ENCODE assay signal across 11 mouse cellular contexts in genomic region chr9:13574913-13575312, GRCm38 (mm10).
DNase-seq lines count a peak whose midpoint lies in the region; ATAC-seq and TF ChIP-seq lines count a peak whose summit lies in the region.
"Had no signal": no experiment of that assay in that cellular context is flagged by ENCODE, and none has a peak within 500 bp of the region (broad histone marks: within the 10 kb centered on the region; RNA-seq: fewer than 3 reads in every experiment).

No protein-coding gene starts in this region.

- no peak overlapping the region for H3K4me3 ChIP-seq in lung, embryonic 14.5 days (ENCODE audit: low read depth, low read length)
- no peak overlapping the region for H3K4me3 ChIP-seq in heart, embryonic 13.5 days
- H3K4me3 ChIP-seq in kidney, postnatal 0 days (replicated peaks; ENCODE audit: low read depth, low read length) = no peak overlapping the region
- H3K4me3 ChIP-seq in olfactory bulb, adult 2 months (ENCODE audit: insufficient read depth, low read depth, low read length) = no peak overlapping the region
- H3K4me3 ChIP-seq: embryonic facial prominence, embryonic 10.5 days had no signal

- TF ChIP-seq CTCF in lung, embryonic 14.5 days (IDR thresholded peaks at IDR 0.05; ENCODE audit: low read depth) = no peak
- TF ChIP-seq CTCF in kidney, postnatal 0 days (IDR thresholded peaks at IDR 0.05; ENCODE audit: low read depth) = no peak; the same call in 1 of the 2 replicates
- no peak for TF ChIP-seq CTCF in olfactory bulb, adult 2 months (IDR thresholded peaks at IDR 0.05; ENCODE audit: insufficient read depth, low read depth, low read length)

- H3K27ac ChIP-seq in lung, embryonic 14.5 days (ENCODE audit: low read depth) = peak overlapping the region; percentile 24; the same call in 1 of the 2 replicates
- peak overlapping the region; percentile 49 for H3K27ac ChIP-seq in heart, embryonic 13.5 days (replicated peaks)
- H3K27ac ChIP-seq in kidney, postnatal 0 days = peak overlapping the region; percentile 70
- 0 out of 2 replicates have a peak overlapping the region, but pooled peaks have one; percentile 12 for H3K27ac ChIP-seq in olfactory bulb, adult 2 months (ENCODE audit: insufficient read depth, low read depth, low read length)
- H3K27ac ChIP-seq: embryonic facial prominence, embryonic 10.5 days had no signal

- H3K9ac ChIP-seq in lung, embryonic 14.5 days = no peak overlapping the region
- H3K9ac ChIP-seq in heart, embryonic 13.5 days = no peak overlapping the region
- no peak overlapping the region for H3K9ac ChIP-seq in kidney, postnatal 0 days (ENCODE audit: low read depth, low read length)

- ATAC-seq in lung, embryonic 14.5 days (ENCODE audit: insufficient read depth) = peak; percentile 44; the same call in 1 of the 2 replicates
- ATAC-seq in heart, embryonic 13.5 days (ENCODE audit: extremely low read depth, insufficient number of reproducible peaks, low FRiP score, low TSS enrichment) = no peak
- ATAC-seq in kidney, postnatal 0 days (replicated peaks; ENCODE audit: low FRiP score, low read depth) = no peak

- H3K4me2 ChIP-seq in lung, embryonic 14.5 days = no peak overlapping the region
- no peak overlapping the region for H3K4me2 ChIP-seq in heart, embryonic 13.5 days
- no peak overlapping the region for H3K4me2 ChIP-seq in kidney, postnatal 0 days (ENCODE audit: low read length)

- no peak for DNase-seq in lung, embryonic 14.5 days
- no peak for DNase-seq in lung, postnatal 25 days (ENCODE audit: low spot score)
- DNase-seq in kidney, postnatal 0 days (ENCODE audit: low spot score) = peak; percentile 60
- no peak for DNase-seq in frontal cortex, postnatal 36 days (ENCODE audit: low spot score in 2 of 2)
- no peak for DNase-seq in cerebellum, adult 9-10 months
- no peak for DNase-seq in ovary, postnatal 36 days (ENCODE audit: low spot score)
- DNase-seq: adrenal gland, postnatal 25 days had no signal

- H3K36me3 ChIP-seq in lung, embryonic 14.5 days (ENCODE audit: insufficient read depth) = no peaks in the 10 kb centered on the region
- H3K36me3 ChIP-seq in heart, embryonic 13.5 days = peaks cover 13% of the 10 kb centered on the region; the same call in 1 of the 2 replicates
- H3K36me3 ChIP-seq in kidney, postnatal 0 days (ENCODE audit: insufficient read depth, low read length) = no peaks in the 10 kb centered on the region
- H3K36me3 ChIP-seq: embryonic facial prominence, embryonic 10.5 days; G1E had no signal

- no peaks in the 10 kb centered on the region for H3K27me3 ChIP-seq in lung, embryonic 14.5 days (ENCODE audit: insufficient read depth, low read length)
- no peaks in the 10 kb centered on the region for H3K27me3 ChIP-seq in heart, embryonic 13.5 days (replicated peaks)
- H3K27me3 ChIP-seq in kidney, postnatal 0 days (ENCODE audit: insufficient read depth, low read length) = no peaks in the 10 kb centered on the region

- no peak for TF ChIP-seq POLR2A in olfactory bulb, adult 2 months (IDR thresholded peaks at IDR 0.05; ENCODE audit: insufficient read depth, low read depth, low read length)

- WGBS in lung, embryonic 14.5 days = 64% methylated on average over 2 of the region's 2 CpGs
- WGBS in heart, embryonic 13.5 days = 32% methylated on average over 2 of the region's 2 CpGs
- WGBS in kidney, postnatal 0 days = 44% methylated on average over 2 of the region's 2 CpGs
- WGBS in olfactory bulb, adult 2 months = 69% methylated on average over 2 of the region's 2 CpGs

- H3K4me1 ChIP-seq in lung, embryonic 14.5 days (ENCODE audit: insufficient read depth) = peaks cover 10% of the 10 kb centered on the region; the same call in 1 of the 2 replicates
- peaks cover 26% of the 10 kb centered on the region for H3K4me1 ChIP-seq in heart, embryonic 13.5 days
- peaks cover 4% of the 10 kb centered on the region for H3K4me1 ChIP-seq in kidney, postnatal 0 days (replicated peaks; ENCODE audit: insufficient read depth, low read length)
- H3K4me1 ChIP-seq in olfactory bulb, adult 2 months (ENCODE audit: control insufficient read depth, insufficient read depth, low read length) = peaks cover 10% of the 10 kb centered on the region

- H3K9me3 ChIP-seq in lung, embryonic 14.5 days (ENCODE audit: low read depth, low read length) = no peaks in the 10 kb centered on the region
- H3K9me3 ChIP-seq in heart, embryonic 13.5 days = no peaks in the 10 kb centered on the region
- H3K9me3 ChIP-seq in kidney, postnatal 0 days (replicated peaks; ENCODE audit: low read length) = no peaks in the 10 kb centered on the region

Comparison
In these comparisons a context has a peak if more than half of its experiments do, and no peak if none do; other contexts are left out.
1. H3K27ac ChIP-seq: peak in every context shown above with its lines; median percentile 70 in kidney, postnatal 0 days; 49 in heart, embryonic 13.5 days; 24 in lung, embryonic 14.5 days; 12 in olfactory bulb, adult 2 months.